Mouse (Mus musculus): ENCODE data around the gene Olfr116. TPM values are rescaled to one million over a fixed set of nuclear protein-coding genes. Genes with fewer than 3 reads are reported as not detected.

Olfr116 gene
- total RNA-seq (2021) (not detected), polyA plus RNA-seq (2012; rRNA removed) (not detected in 2 replicates)
- long read RNA-seq: 0 reads

- no peak for DNase-seq
Measured at GRCm38 (mm10) chr17:37627009-37627408, at the start of gene Olfr116, which contains the start of gene Olfr115. Gene Olfr116 (minus strand): TSS chr17:37627199. Gene Olfr115 (minus strand): TSS chr17:37627109.

- DNase-seq: no peak
Measured at GRCm38 (mm10) chr17:37666688-37667087, 39.7 kb upstream of the Olfr116 start, which contains the start of gene Olfr118. Gene Olfr118 (plus strand): TSS chr17:37666988.

GRCm38 (mm10) chr17:37663682-37664081 is 36.7 kb upstream of the Olfr116 start, which contains the start of gene Olfr117:
Gene Olfr117 (minus strand): TSS chr17:37663782.
- no peak for DNase-seq

- DNase-seq: no peak
Measured at GRCm38 (mm10) chr17:37592643-37593042, 34.4 kb downstream of the Olfr116 start, which contains the start of gene Olfr114. Gene Olfr114 (minus strand): TSS chr17:37592743.

GRCm38 (mm10) chr17:37577563-37577962 is 49.4 kb downstream of the Olfr116 start, which contains the start of gene Olfr113:
Gene Olfr113 (minus strand): TSS chr17:37577663.
- no peak for DNase-seq

Other genes with a start within 250 kb of the Olfr116 start
- gene Olfr105-ps, start 248.2 kb downstream of the Olfr116 start, total RNA-seq (2021): not detected
- gene Olfr105-ps, start 248.2 kb downstream of the Olfr116 start, polyA plus RNA-seq (2012; rRNA removed): not detected in 2 replicates
- not detected for gene Olfr106-ps, start 236.8 kb downstream of the Olfr116 start, total RNA-seq (2021)
- not detected in 2 replicates for gene Olfr106-ps, start 236.8 kb downstream of the Olfr116 start, polyA plus RNA-seq (2012; rRNA removed)
- gene Olfr107, start 228.0 kb downstream of the Olfr116 start, total RNA-seq (2021): not detected
- not detected in 2 replicates for gene Olfr107, start 228.0 kb downstream of the Olfr116 start, polyA plus RNA-seq (2012; rRNA removed)
- not detected for gene Olfr108, start 181.7 kb downstream of the Olfr116 start, total RNA-seq (2021)
- not detected in 2 replicates for gene Olfr108, start 181.7 kb downstream of the Olfr116 start, polyA plus RNA-seq (2012; rRNA removed)
- not detected for gene Olfr109, start 168.3 kb downstream of the Olfr116 start, total RNA-seq (2021)
- not detected in 2 replicates for gene Olfr109, start 168.3 kb downstream of the Olfr116 start, polyA plus RNA-seq (2012; rRNA removed)
- gene H2-M2, start 143.6 kb downstream of the Olfr116 start, total RNA-seq (2021): 1 to 10 TPM in 1 of 2 experiments, under 1 TPM in 1; 0.43 to 1.7 TPM
- gene H2-M2, start 143.6 kb downstream of the Olfr116 start, polyA plus RNA-seq (2012; rRNA removed): 0.62 and 0.90 TPM in 2 replicates
- gene Olfr110, start 134.7 kb downstream of the Olfr116 start, total RNA-seq (2021): not detected
- 0.09 and 0.11 TPM in 2 replicates for gene Olfr110, start 134.7 kb downstream of the Olfr116 start, polyA plus RNA-seq (2012; rRNA removed)
- gene Olfr111, start 119.2 kb downstream of the Olfr116 start, total RNA-seq (2021): under 1 TPM; 0.14 to 0.17 TPM
- 0.09 and 0.73 TPM in 2 replicates for gene Olfr111, start 119.2 kb downstream of the Olfr116 start, polyA plus RNA-seq (2012; rRNA removed)
- gene Olfr112, start 57.7 kb downstream of the Olfr116 start, total RNA-seq (2021): not detected
- gene Olfr112, start 57.7 kb downstream of the Olfr116 start, polyA plus RNA-seq (2012; rRNA removed): not detected in 2 replicates
- gene Olfr113, start 49.5 kb downstream of the Olfr116 start, total RNA-seq (2021): not detected
- not detected in 2 replicates for gene Olfr113, start 49.5 kb downstream of the Olfr116 start, polyA plus RNA-seq (2012; rRNA removed)
- gene Olfr114, start 34.5 kb downstream of the Olfr116 start, total RNA-seq (2021): not detected
- not detected in 2 replicates for gene Olfr114, start 34.5 kb downstream of the Olfr116 start, polyA plus RNA-seq (2012; rRNA removed)
- not detected for gene Olfr115, start 90 bp downstream of the Olfr116 start, total RNA-seq (2021)
- not detected in 2 replicates for gene Olfr115, start 90 bp downstream of the Olfr116 start, polyA plus RNA-seq (2012; rRNA removed)
- gene Olfr117, start 36.6 kb upstream of the Olfr116 start, total RNA-seq (2021): not detected
- gene Olfr117, start 36.6 kb upstream of the Olfr116 start, polyA plus RNA-seq (2012; rRNA removed): not detected in 2 replicates
- gene Olfr118, start 39.8 kb upstream of the Olfr116 start, total RNA-seq (2021): not detected
- not detected in 2 replicates for gene Olfr118, start 39.8 kb upstream of the Olfr116 start, polyA plus RNA-seq (2012; rRNA removed)
- not detected for gene Olfr119, start 69.4 kb upstream of the Olfr116 start, total RNA-seq (2021)
- not detected in 2 replicates for gene Olfr119, start 69.4 kb upstream of the Olfr116 start, polyA plus RNA-seq (2012; rRNA removed)
- not detected for gene Olfr120, start 94.6 kb upstream of the Olfr116 start, total RNA-seq (2021)
- not detected in 2 replicates for gene Olfr120, start 94.6 kb upstream of the Olfr116 start, polyA plus RNA-seq (2012; rRNA removed)
- gene Olfr121, start 121.7 kb upstream of the Olfr116 start, total RNA-seq (2021): not detected
- not detected in 2 replicates for gene Olfr121, start 121.7 kb upstream of the Olfr116 start, polyA plus RNA-seq (2012; rRNA removed)
- gene Olfr122, start 141.4 kb upstream of the Olfr116 start, total RNA-seq (2021): not detected
- gene Olfr122, start 141.4 kb upstream of the Olfr116 start, polyA plus RNA-seq (2012; rRNA removed): not detected in 2 replicates
- not detected for gene Olfr123, start 166.3 kb upstream of the Olfr116 start, total RNA-seq (2021)
- gene Olfr123, start 166.3 kb upstream of the Olfr116 start, polyA plus RNA-seq (2012; rRNA removed): not detected in 2 replicates
- not detected for gene Olfr124, start 172.7 kb upstream of the Olfr116 start, total RNA-seq (2021)
- not detected in 2 replicates for gene Olfr124, start 172.7 kb upstream of the Olfr116 start, polyA plus RNA-seq (2012; rRNA removed)
- not detected for gene Olfr125, start 205.8 kb upstream of the Olfr116 start, total RNA-seq (2021)
- gene Olfr125, start 205.8 kb upstream of the Olfr116 start, polyA plus RNA-seq (2012; rRNA removed): not detected in 2 replicates
- not detected for gene Olfr126, start 220.3 kb upstream of the Olfr116 start, total RNA-seq (2021)
- gene Olfr126, start 220.3 kb upstream of the Olfr116 start, polyA plus RNA-seq (2012; rRNA removed): not detected in 2 replicates

Measured in adrenal gland, adult 2 months (tissue).